Mouse (Mus musculus) spleen, adult 2 months (tissue): ENCODE data around the gene A630095N17Rik.

Experiments used
- CTCF ChIP-seq: fragments of 200-500 bp; IDR thresholded peaks from 2 replicates; pipeline ENCODE4 v1.5.1; 2011; ENCODE audit warnings: mild to moderate bottlenecking, inconsistent platforms; ENCODE audit not compliant: insufficient read depth, insufficient read length, insufficient replicate concordance; ENCODE audit errors: extremely low read depth
- POLR2A ChIP-seq: fragments of 200-500 bp; IDR thresholded peaks from 2 replicates; pipeline ENCODE4 v1.6.1; 2011; ENCODE audit warnings: low read depth, low read length, inconsistent platforms

DNA sequence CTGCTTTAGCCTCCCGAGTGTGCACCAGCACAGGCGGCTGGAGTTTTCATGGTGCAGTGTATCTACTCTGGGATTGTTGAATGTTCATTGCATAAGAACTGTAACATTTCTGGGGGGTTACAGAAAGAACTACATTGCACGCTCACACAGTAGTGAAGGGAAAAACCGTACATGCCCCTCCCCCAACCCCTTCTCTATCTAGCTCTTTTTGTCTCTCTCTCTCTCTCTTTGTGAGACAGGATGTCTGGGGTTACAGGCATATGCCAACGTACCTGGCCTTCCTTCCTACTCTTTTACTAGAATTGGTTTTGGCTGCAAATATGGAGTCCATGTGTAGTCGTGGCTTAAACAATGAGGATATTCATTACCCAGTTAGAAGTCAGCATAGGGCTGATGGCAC lies 9.0 kb downstream of the A630095N17Rik start:
- no peak for TF ChIP-seq POLR2A
- no peak for TF ChIP-seq CTCF
